Mouse (Mus musculus) embryonic stem cell, embryonic (primary cell): ENCODE measurements around the gene Sspo.

ENCODE experiments used
- CTCF ChIA-PET, 4 experiments: fragments of 300-600 bp in 2 of 4; fragments of 350-600 bp in 2 of 4; sonication (Branson Sonifier 250); formaldehyde crosslinking; loops; one replicate each; lab custom pipeline; 2022; ENCODE audit warnings: inconsistent platforms in 2 of 4; lab: Charles Lee
- POLR2A ChIA-PET, 4 experiments: fragments of 300-600 bp in 2 of 4; fragments of 350-600 bp in 2 of 4; sonication (Branson Sonifier 250); formaldehyde crosslinking; loops; one replicate each; lab custom pipeline; 2022; ENCODE audit warnings: antibody characterized with exemption in 4 of 4, inconsistent platforms in 1 of 4; lab: Charles Lee

Sspo gene

DNA sequence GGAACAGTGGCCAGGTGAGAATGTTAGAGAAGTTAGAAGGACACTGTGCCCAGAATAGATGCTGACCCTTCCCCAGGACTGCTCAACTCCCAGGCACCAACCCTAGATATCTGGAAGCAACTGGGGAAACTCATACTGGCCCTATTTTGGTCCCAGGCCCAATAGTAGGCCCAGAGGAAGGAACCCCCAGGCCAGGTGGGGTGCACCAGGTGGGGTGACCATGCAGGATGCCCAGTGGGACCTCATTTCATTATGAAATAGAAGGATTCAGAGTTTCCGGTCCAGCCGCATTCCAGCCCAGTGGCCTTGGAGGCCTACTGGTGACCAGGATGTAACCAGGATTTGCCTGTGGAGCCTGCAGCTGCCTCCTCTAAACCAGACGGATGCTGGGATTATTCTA, 1.1 kb upstream of the Sspo start:
- POLR2A ChIA-PET = interaction anchor here in 1 of 4 experiments (1.1 kb wide), 1 partner anchor 147 kb away, joined by 3 read pairs; the partner anchor contains the start of genes Gm44965 and Repin1
- CTCF ChIA-PET = no interaction called here

- ChIA-PET POLR2A (interaction anchor here in 1 of 4 experiments (1.1 kb wide), 1 partner anchor 9 kb away, joined by 3 read pairs; no protein-coding TSS in a partner anchor), CTCF (no interaction called here)
Observed at GRCm38 (mm10) chr6:48448527-48448926, 498 bp downstream of the Sspo start.

DNA sequence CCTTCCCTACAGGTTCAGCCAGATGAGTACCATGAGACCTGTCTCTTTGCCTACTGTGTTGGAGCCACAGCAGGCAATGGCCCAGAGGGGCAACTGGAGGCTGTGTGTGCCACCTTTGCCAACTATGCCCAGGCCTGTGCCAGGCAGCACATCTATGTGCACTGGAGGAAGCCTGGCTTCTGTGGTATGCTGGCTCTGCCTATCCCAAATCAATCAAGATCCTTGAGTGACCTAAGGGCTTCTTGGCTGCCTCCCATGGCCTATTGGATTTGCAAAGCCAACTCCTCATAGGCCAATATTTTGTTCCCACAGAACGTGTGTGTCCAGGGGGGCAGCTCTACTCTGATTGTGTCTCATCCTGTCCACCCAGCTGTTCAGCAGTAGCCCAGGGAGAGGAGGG, 4.1 kb downstream of the Sspo start:
- POLR2A ChIA-PET = no interaction called here
- CTCF ChIA-PET = no interaction called here

DNA sequence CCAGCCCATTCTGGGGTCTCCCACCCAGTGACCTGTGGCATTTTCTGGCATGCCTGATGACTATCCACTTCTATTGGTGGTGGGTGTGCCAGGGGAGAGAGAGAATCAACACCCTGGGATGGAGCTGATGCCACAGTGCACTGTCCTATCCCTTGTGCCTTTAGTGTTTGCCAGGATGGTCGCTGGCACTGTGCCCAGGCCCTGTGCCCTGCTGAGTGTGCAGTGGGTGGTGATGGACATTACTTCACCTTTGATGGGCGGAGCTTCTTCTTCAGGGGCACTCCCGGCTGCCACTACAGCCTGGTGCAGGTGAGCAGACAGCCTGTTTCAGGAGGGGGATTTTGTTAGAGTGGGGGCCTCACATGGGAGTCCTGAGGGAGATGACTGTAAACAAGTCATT, 4.7 kb downstream of the Sspo start:
- ChIA-PET CTCF (interaction anchor here in 1 of 4 experiments (0.6 kb wide), 1 partner anchor 475 kb away, joined by 3 read pairs; no protein-coding TSS in a partner anchor), POLR2A (no interaction called here)

DNA sequence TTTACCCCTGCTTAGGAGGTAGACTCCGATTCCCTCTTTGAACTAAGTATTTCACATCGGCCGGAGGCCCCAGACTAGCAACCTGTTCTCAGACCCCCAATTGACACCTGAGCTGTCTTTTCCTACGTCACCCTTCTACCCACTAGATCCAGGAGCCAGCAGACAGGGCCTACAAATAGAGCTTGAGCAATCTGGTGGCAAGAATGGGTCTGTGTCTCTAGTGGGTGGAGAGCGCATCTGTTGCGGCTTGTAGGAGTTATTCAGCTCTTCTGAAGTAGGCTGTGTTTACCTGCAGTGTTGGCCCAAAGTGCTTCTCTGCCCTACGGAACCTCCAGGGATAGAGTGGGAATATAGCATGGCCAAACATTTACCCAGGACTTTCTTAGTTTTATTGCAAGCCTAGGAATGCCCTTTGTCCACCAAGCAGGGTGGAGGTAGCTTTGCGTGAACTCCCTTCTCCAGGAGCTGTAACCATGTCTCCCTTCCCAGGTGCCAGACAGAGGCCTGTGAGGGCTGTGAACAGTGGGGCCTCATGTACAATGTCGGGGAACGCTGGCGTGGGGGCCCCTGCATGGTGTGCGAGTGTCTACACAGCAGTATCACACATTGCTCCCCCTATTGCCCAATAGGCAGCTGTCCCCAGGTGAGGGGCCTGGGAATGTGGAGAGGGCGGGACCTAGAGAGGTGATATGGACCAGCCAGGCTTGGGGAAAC, 17.1 kb downstream of the Sspo start:
- ChIA-PET POLR2A (no interaction called here), CTCF (no interaction called here)

DNA sequence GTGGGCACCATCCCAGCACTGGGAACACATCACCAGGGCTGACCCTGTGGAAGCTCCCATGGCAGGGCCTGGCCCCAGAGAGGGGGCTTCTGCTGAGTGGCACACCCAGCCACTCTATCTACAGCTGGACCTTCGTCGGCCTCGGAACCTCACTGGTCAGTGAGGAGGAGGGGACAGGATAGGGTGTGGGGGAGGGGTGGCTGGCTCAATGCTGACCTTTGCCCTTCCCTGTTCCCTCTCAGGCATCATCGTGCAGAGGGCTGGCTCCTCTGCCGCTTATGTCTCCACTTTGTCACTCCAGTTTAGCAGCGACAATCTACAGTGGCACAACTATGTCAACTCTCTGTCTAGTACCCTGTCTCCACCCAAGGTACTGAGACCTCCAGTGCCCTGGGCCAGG, 18.7 kb downstream of the Sspo start:
- ChIA-PET POLR2A (no interaction called here), CTCF (no interaction called here)

- ChIA-PET POLR2A (no interaction called here), CTCF (no interaction called here)
Observed at GRCm38 (mm10) chr6:48467490-48467889, 19.5 kb downstream of the Sspo start.

GRCm38 (mm10) chr6:48470739-48471138, 22.7 kb downstream of the Sspo start:
- CTCF ChIA-PET = no interaction called here
- POLR2A ChIA-PET = interaction anchor here in 2 of 4 experiments (0.6 to 0.7 kb wide), 3 partner anchors 10 to 33 kb away, joined by 3 to 4 read pairs (median 4); no protein-coding TSS in a partner anchor

GRCm38 (mm10) chr6:48478446-48478845, 30.4 kb downstream of the Sspo start:
- CTCF ChIA-PET = interaction anchor here in 2 of 4 experiments (0.6 kb wide), 2 partner anchors 77 to 382 kb away, joined by 3 to 4 read pairs; no protein-coding TSS in a partner anchor
- POLR2A ChIA-PET = interaction anchor here in 1 of 4 experiments (0.6 kb wide), 1 partner anchor 34 kb away, joined by 3 read pairs; no protein-coding TSS in a partner anchor

- ChIA-PET CTCF (no interaction called here), POLR2A (interaction anchor here in 1 of 4 experiments (1.1 kb wide), 1 partner anchor 22 kb away, joined by 3 read pairs; no protein-coding TSS in a partner anchor)
Observed at GRCm38 (mm10) chr6:48482501-48482900, 34.5 kb downstream of the Sspo start.

GRCm38 (mm10) chr6:48487747-48488725, 40.0 kb downstream of the Sspo start:
- CTCF ChIA-PET = interaction anchor here in 1 of 4 experiments (0.5 to 1.0 kb wide), 2 partner anchors 52 to 372 kb away, joined by 3 read pairs; no protein-coding TSS in a partner anchor
- POLR2A ChIA-PET = interaction anchor here in 3 of 4 experiments (0.6 to 1.2 kb wide), 4 partner anchors 28 to 157 kb away, joined by 3 read pairs; partner anchors contain the start of gene Atp6v0e2 (in 1 of the 3)

- ChIA-PET CTCF (no interaction called here), POLR2A (no interaction called here)
Observed at GRCm38 (mm10) chr6:48489741-48490140, 41.7 kb downstream of the Sspo start.

DNA sequence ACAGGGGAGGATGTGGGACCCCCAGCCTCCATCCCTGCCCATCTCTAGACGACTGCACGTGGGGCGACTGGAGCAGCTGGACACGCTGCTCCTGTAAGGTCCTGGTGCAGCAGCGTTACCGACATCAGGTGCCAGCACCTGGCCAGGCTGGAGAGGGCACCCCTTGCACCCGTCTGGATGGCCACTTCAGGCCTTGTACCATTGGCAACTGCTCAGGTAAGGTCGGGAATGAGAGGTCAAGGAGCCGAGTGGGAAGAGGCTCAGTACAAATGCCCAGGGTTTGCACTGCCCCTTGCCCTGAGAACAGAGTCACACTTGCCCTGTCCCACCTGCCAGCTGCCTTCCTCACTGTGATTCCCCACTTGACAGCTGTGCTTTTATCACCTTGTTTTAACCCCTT, 43.3 kb downstream of the Sspo start:
- ChIA-PET CTCF (interaction anchor here in 2 of 4 experiments (0.5 to 0.6 kb wide), 2 partner anchors 46 to 475 kb away, joined by 3 to 4 read pairs; no protein-coding TSS in a partner anchor), POLR2A (interaction anchor here in 1 of 4 experiments (2.2 kb wide), 1 partner anchor 13 kb away, joined by 9 read pairs; no protein-coding TSS in a partner anchor)

- ChIA-PET CTCF (interaction anchor here in 2 of 4 experiments (0.5 to 0.6 kb wide), 2 partner anchors 565 to 740 kb away, joined by 3 to 4 read pairs; no protein-coding TSS in a partner anchor), POLR2A (interaction anchor here in 3 of 4 experiments (0.6 to 2.2 kb wide), 6 partner anchors 11 to 404 kb away, joined by 3 to 9 read pairs (median 3); partner anchors contain the start of gene Krba1 (in 1 of the 3))
Observed at GRCm38 (mm10) chr6:48493136-48493730, 45.2 kb downstream of the Sspo start.

DNA sequence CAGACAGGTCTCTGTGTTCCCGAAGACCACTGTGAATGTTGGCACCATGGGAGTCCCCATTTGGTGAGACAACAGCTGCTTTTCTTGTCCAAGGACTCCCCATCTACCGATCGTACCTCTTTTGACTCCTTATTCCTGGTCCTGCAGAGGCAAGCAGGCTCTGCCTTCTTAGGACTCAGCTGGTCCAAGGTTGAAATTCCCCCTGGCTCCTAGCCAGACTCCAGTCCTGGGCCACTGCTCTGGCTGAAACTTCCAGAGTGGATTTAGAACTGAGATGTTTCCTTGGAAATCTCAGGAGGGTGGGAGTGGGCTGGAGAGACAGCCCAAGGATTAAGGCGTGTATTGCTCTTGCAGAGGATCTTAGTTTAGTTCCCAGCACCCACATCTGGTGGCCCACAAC, 49.5 kb downstream of the Sspo start:
- POLR2A ChIA-PET = interaction anchor here in 2 of 4 experiments (0.6 to 1.4 kb wide), 2 partner anchors 12 to 102 kb away, joined by 3 read pairs; partner anchors contain the start of gene Krba1 (in 1 of the 2)
- CTCF ChIA-PET = no interaction called here

- CTCF ChIA-PET = interaction anchor here in 1 of 4 experiments (0.7 kb wide), 1 partner anchor 36 kb away, joined by 3 read pairs; no protein-coding TSS in a partner anchor
- POLR2A ChIA-PET = interaction anchor here in 3 of 4 experiments (0.5 to 2.1 kb wide), 16 partner anchors 9 to 726 kb away, joined by 3 to 9 read pairs (median 3); partner anchors contain the start of gene Krba1 (in 1 of the 3)
Observed at GRCm38 (mm10) chr6:48503847-48504240, 55.8 kb downstream of the Sspo start.

GRCm38 (mm10) chr6:48504241-48504854, 56.3 kb downstream of the Sspo start:
- POLR2A ChIA-PET = interaction anchor here in 3 of 4 experiments (0.5 to 2.1 kb wide), 18 partner anchors 10 to 756 kb away, joined by 3 to 9 read pairs (median 3); partner anchors contain the start of genes Krba1 (in 1 of the 3) and Zfp467 (in 1 of the 3)
- CTCF ChIA-PET = interaction anchor here in 3 of 4 experiments (0.6 to 0.7 kb wide), 3 partner anchors 35 to 489 kb away, joined by 3 read pairs; no protein-coding TSS in a partner anchor
